Mouse (Mus musculus) G1E-ER4 (cell line): Measurements from ENCODE around the gene Trim41. TPM values are rescaled to one million over a fixed set of nuclear protein-coding genes. Genes with fewer than 3 reads are reported as not detected.
A peak's percentile ranks its signal among the peaks of the same experiment; 100 is the strongest.

Experiments
- GATA1 ChIP-seq: IDR thresholded peaks from one replicate; pipeline ENCODE4 v1.8.0; 2012; ENCODE audit warnings: low read length, inconsistent platforms
- polyA plus RNA-seq: library from polyadenylated mRNA; stranded (reverse); fragments of >175 nt; gene quantifications from 2 replicates; pipeline ENCODE4 v1.2.3, GENCODE M21; 2012

Trim41 gene
- polyA plus RNA-seq: 71.0 and 75.1 TPM in 2 replicates

- TF ChIP-seq GATA1: no peak
These were observed at the start of gene Trim41 for GRCm38 (mm10) chr11:48816800-48817665. Gene Trim41, minus strand, starts transcription at chr11:48817353.

- TF ChIP-seq GATA1: no peak
These were observed 49.3 kb upstream of the Trim41 start for GRCm38 (mm10) chr11:48866481-48866880.

DNA sequence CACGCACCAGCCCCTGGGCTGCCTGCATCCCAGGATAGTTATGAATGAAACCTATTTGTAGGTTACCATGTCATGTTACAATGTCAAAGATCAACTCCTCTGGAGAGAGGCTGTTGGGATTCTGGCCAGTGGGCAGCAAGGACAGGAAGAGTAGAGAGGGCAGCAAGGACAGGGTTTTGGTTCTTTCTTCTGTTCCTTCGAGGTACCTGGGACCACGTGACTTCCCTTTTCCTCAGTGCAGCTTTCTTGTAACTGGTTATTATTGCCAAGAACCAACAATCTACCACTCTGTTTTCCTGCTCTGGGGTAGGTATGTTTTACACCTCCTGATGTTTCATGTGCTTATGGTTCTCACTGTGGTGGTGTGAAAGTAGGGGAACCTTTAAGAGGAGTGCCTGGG lies 46.7 kb upstream of the Trim41 start:
- TF ChIP-seq GATA1: no peak

- no peak for TF ChIP-seq GATA1
These were observed 45.7 kb upstream of the Trim41 start for GRCm38 (mm10) chr11:48862784-48863319.

- TF ChIP-seq GATA1: no peak
These were observed 41.9 kb upstream of the Trim41 start for GRCm38 (mm10) chr11:48859014-48859413.

GRCm38 (mm10) chr11:48853474-48854180 lies 36.5 kb upstream of the Trim41 start:
- no peak for TF ChIP-seq GATA1

DNA sequence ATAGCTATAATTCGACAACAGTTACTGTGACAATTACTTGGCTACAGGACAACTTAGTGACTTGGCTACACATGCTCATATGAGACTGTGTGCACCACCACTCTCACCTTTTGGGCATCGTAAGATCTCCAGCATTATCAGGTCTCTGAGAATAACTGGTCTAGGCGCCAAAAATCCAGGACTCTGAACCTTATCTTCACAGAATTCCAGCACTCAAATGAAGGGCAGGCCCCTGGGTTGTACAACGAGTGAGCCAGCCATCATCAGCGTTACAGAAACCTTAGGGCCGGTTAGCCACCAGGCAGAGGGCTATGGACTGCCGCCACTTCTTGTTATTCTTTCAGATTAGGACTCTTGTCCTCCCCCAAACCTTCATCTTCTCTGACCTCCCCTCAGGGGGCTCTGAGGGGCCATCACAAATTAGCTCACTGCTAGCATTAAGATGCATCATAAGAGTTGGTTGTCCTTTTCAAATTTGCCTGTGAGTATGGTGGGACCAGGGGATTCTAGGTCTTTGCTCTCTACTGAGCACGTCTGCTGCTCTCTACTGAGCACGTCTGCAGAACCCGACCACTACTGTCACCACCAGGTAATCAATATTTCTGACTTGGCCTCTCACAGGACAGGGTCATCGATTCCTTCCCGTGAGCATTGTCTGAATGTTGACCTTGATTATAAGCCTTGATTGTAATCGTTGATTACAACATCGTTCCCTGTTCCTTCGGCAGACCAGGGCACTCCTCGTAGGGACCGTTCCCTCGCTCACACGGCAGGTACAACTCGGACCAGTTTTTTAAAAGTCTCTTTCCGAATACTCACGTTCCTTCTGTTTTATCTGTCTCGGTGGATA lies 35.7 kb upstream of the Trim41 start:
- TF ChIP-seq GATA1: peak; percentile 15

GRCm38 (mm10) chr11:48852190-48852589 lies 35.0 kb upstream of the Trim41 start:
- TF ChIP-seq GATA1: no peak

GRCm38 (mm10) chr11:48851270-48851995 lies 34.3 kb upstream of the Trim41 start:
- no peak for TF ChIP-seq GATA1

- no peak for TF ChIP-seq GATA1
These were observed 33.1 kb upstream of the Trim41 start for GRCm38 (mm10) chr11:48850240-48850639.

DNA sequence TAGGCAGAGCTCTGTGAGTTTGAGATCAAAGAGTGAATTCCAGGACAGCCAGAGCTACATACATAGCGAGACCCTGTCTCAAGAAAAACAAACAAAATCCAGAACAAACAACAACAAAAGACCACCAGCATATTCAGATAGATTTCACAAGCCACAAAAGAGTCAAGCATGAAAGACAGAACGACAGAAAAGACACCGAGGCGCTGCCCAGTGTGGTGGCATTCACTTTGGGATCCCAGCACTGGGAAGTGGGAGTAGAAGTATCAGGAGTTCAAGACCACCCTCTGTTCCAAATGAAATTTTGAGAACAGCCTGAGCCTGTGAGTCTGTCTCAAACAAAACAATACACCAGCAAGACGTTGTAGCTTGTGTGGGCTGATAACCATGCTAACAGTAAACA lies 29.7 kb upstream of the Trim41 start:
- no peak for TF ChIP-seq GATA1

DNA sequence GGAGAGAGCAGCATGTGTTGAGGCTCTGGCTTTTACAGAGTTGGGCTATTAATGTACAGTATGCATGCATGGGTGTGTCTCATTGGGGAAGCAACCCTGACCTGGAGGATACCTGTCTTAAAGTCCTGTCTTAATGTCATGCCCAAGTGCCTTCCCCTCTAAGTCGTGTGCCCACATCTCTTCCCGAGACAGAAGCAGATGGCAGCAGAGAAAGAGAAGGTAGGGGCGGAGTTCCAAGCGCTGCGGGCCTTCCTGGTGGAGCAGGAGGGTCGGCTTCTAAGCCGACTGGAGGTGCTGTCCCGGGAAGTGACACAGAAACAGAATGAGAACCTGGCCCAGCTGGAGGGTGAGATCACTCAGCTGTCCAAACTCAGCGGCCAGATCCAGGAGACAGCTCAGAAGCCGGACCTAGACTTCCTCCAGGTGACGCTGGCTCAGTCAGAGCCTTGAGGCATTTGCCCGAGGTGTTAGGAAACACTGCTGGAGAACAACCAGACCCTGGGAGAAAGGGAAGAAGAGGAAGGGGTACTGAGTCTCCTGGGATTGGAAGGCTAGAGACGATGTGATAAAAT lies 28.2 kb upstream of the Trim41 start:
- no peak for TF ChIP-seq GATA1

- no peak for TF ChIP-seq GATA1
These were observed 27.2 kb upstream of the Trim41 start for GRCm38 (mm10) chr11:48844309-48844708.

DNA sequence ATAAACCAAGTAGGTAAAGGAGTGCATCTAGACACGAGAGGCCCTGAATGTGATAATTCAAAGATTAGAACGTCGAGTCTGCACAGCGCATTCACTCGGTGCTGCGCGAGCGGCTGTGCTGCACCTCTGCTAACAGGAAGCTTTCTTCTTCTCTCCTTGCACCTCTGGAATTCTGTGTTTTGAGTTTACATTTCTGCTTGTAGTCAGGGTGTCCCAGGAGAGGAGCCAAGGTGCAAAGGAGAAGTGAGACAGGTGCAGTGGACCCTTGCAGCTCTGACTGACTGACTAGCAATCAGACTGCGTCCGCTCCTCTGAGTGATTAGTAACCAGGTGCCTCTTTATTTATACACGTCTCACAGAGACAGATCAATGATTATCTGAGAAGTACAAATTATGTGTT lies 26.0 kb upstream of the Trim41 start:
- TF ChIP-seq GATA1: no peak

DNA sequence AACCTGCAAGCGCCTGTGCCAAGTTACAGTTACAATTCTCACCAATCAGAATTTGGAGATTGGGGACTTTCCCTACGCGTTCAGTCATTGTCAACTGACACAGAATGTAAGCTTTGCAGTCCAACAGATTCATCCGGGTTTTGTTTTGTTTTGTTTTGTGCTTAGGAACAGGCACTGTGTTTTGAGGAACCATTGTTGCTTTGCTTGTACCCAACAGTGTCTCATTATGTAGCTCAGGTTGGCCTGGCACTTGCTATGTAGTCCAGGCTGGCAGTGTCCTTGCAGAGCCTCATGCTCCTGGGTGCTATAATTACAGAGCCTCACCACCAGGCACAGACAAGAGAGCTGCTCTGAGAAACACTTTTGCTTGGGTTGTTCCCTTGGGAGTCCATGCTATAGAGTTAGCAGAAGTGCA lies 25.2 kb upstream of the Trim41 start:
- TF ChIP-seq GATA1: no peak

DNA sequence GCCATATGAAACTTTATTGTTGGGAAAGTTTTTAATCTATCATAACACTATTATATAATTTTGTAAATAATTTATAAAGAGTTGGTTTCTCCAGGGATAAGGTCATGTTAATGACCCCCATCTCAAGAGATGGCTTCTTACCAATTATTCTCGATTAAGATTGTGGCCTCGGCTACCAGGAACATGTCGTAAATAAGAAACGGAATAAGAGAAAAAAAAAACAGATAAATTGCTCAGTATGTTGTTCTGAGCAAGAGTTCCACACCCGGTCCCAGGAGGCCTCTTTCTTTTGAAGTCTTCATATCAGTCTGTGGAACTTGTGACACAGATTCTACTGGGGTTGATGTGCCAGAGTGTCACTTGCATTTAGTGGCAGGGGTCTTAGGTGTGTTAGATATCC lies 24.1 kb upstream of the Trim41 start:
- TF ChIP-seq GATA1: no peak
